Mouse (Mus musculus): ENCODE results near the gene Lsm4. TPM values are rescaled to one million over a fixed set of nuclear protein-coding genes. Genes with fewer than 3 reads are reported as not detected.

Lsm4 gene
- polyA plus RNA-seq, 1 experiment from 2014 or later = 143 TPM

DNA sequence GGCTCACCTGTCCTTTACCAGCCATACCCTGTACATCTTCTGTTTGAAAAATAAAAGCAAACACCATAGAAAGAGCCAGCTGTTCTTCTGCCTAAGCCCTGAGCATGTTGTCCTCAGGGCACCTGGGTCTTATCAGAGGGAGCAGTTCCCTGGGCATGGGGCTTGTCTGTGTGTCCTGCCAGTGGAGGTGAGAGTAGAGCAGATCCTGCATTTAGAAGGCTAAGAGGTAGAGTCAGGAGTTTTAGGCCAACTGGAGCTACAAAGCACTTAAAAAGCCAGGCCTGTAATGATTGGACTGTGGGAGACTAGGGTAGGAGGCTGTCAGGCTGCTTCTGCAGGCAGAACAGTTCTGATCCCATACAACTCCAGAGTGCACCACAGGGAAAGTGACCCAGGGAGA lies 5.6 kb downstream of the Lsm4 start:
- no peak overlapping the region for H3K27ac ChIP-seq (ENCODE audit: low read length)
- H3K9me3 ChIP-seq (replicated peaks; ENCODE audit: control insufficient read depth, low read length, poor library complexity, severe bottlenecking) = no peaks in the 10 kb centered on the region
- no peak for ATAC-seq
- H3K9ac ChIP-seq (ENCODE audit: low read depth, low read length) = no peak overlapping the region
- H3K4me3 ChIP-seq (ENCODE audit: low read depth, low read length) = no peak overlapping the region
- H3K4me2 ChIP-seq (ENCODE audit: low read length) = no peak overlapping the region
- no peaks in the 10 kb centered on the region for H3K27me3 ChIP-seq (ENCODE audit: control insufficient read depth, insufficient read depth, low read depth, low read length)
- peaks cover 6% of the 10 kb centered on the region; the same call in 1 of the 2 replicates for H3K36me3 ChIP-seq (ENCODE audit: control insufficient read depth, insufficient read depth, low read length)
- H3K4me1 ChIP-seq (ENCODE audit: control insufficient read depth, insufficient read depth, low read length) = peaks cover 9% of the 10 kb centered on the region

GRCm38 (mm10) chr8:70679404-70679803 lies 6.4 kb downstream of the Lsm4 start:
- peaks cover 6% of the 10 kb centered on the region; the same call in 1 of the 2 replicates for H3K4me1 ChIP-seq (ENCODE audit: control insufficient read depth, insufficient read depth, low read length)
- WGBS = 95% methylated on average over 4 of the region's 4 CpGs

DNA sequence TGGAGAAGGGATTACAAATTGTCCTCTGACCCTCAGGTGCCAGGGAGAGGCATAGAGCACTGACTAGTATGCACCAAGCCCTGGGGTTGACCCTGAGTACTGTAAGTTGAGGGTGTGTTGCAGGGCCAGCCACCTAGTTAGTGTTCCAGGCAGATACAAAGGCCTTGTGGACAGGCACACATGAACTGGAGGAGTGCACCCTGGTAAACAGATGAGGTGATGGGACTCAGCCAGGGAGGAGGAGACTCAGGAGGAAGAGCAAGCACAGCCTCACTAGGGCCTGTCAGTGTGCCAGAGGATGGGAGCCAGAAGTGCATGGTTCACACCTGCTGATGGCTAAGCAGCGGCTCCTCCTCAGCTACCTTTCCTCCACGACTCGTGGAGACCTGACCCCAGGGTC lies 7.0 kb downstream of the Lsm4 start:
- Histone ChIP-seq H3K9ac (ENCODE audit: low read depth, low read length) (no peak overlapping the region), H3K4me1 (ENCODE audit: control insufficient read depth, insufficient read depth, low read length) (peaks cover 4% of the 10 kb centered on the region; the same call in 1 of the 2 replicates), H3K36me3 (ENCODE audit: control insufficient read depth, insufficient read depth, low read length) (peaks cover 6% of the 10 kb centered on the region; the same call in 1 of the 2 replicates), H3K27me3 (ENCODE audit: control insufficient read depth, insufficient read depth, low read depth, low read length) (no peaks in the 10 kb centered on the region), H3K27ac (ENCODE audit: low read length) (no peak overlapping the region), H3K4me2 (ENCODE audit: low read length) (no peak overlapping the region), H3K4me3 (ENCODE audit: low read depth, low read length) (no peak overlapping the region), H3K9me3 (replicated peaks; ENCODE audit: control insufficient read depth, low read length, poor library complexity, severe bottlenecking) (no peaks in the 10 kb centered on the region)
- WGBS = 94% methylated on average over 3 of the region's 3 CpGs
- no peak for ATAC-seq

More at GRCm38 (mm10) chr8:70679404-70679803, 6.4 kb downstream of the Lsm4 start:
- no peak overlapping the region for H3K27ac ChIP-seq (ENCODE audit: low read length)
- H3K36me3 ChIP-seq (ENCODE audit: control insufficient read depth, insufficient read depth, low read length) = peaks cover 6% of the 10 kb centered on the region; the same call in 1 of the 2 replicates
- no peak overlapping the region for H3K4me2 ChIP-seq (ENCODE audit: low read length)
- H3K9me3 ChIP-seq (replicated peaks; ENCODE audit: control insufficient read depth, low read length, poor library complexity, severe bottlenecking) = no peaks in the 10 kb centered on the region
- H3K4me3 ChIP-seq (ENCODE audit: low read depth, low read length) = no peak overlapping the region
- no peak overlapping the region for H3K9ac ChIP-seq (ENCODE audit: low read depth, low read length)
- ATAC-seq = no peak
- H3K27me3 ChIP-seq (ENCODE audit: control insufficient read depth, insufficient read depth, low read depth, low read length) = no peaks in the 10 kb centered on the region

GRCm38 (mm10) chr8:70681410-70681809 lies 8.4 kb downstream of the Lsm4 start:
- H3K27ac ChIP-seq (ENCODE audit: low read length) = no peak overlapping the region
- ATAC-seq = no peak
- H3K9ac ChIP-seq (ENCODE audit: low read depth, low read length) = no peak overlapping the region
- no peaks in the 10 kb centered on the region for H3K27me3 ChIP-seq (ENCODE audit: control insufficient read depth, insufficient read depth, low read depth, low read length)
- H3K36me3 ChIP-seq (ENCODE audit: control insufficient read depth, insufficient read depth, low read length) = peaks cover 6% of the 10 kb centered on the region; the same call in 1 of the 2 replicates
- peaks cover 4% of the 10 kb centered on the region; the same call in 1 of the 2 replicates for H3K4me1 ChIP-seq (ENCODE audit: control insufficient read depth, insufficient read depth, low read length)
- no peaks in the 10 kb centered on the region for H3K9me3 ChIP-seq (replicated peaks; ENCODE audit: control insufficient read depth, low read length, poor library complexity, severe bottlenecking)
- no peak overlapping the region for H3K4me3 ChIP-seq (ENCODE audit: low read depth, low read length)
- 80% methylated on average over 3 of the region's 3 CpGs for WGBS
- no peak overlapping the region for H3K4me2 ChIP-seq (ENCODE audit: low read length)

DNA sequence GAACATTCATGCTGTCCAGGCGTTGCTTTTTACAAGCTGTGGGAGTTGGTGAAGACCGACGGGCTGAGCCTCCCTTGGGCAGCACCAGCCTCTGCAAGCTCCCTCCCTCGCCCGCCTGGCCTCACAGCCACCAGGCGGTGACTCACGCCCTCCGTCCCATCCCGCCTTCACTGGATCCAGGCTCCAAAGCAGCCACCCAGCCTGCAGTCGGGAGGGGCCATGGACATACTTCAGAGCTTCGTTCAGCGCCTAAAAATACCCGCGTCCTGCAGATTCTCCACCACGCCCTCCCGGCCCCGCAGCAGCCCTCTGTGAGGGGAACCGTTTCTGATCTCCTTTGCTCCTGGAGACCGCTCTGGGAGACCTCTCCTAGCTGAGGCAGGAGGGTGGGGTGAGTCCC lies 9.1 kb downstream of the Lsm4 start:
- Histone ChIP-seq H3K36me3 (ENCODE audit: control insufficient read depth, insufficient read depth, low read length) (peaks cover 6% of the 10 kb centered on the region; the same call in 1 of the 2 replicates), H3K9me3 (replicated peaks; ENCODE audit: control insufficient read depth, low read length, poor library complexity, severe bottlenecking) (no peaks in the 10 kb centered on the region), H3K4me1 (ENCODE audit: control insufficient read depth, insufficient read depth, low read length) (peaks cover 4% of the 10 kb centered on the region; the same call in 1 of the 2 replicates), H3K27me3 (ENCODE audit: control insufficient read depth, insufficient read depth, low read depth, low read length) (no peaks in the 10 kb centered on the region), H3K9ac (ENCODE audit: low read depth, low read length) (no peak overlapping the region), H3K27ac (ENCODE audit: low read length) (no peak overlapping the region), H3K4me2 (ENCODE audit: low read length) (no peak overlapping the region), H3K4me3 (ENCODE audit: low read depth, low read length) (no peak overlapping the region)
- ATAC-seq = no peak
- 6% methylated on average over 19 of the region's 19 CpGs for WGBS

DNA sequence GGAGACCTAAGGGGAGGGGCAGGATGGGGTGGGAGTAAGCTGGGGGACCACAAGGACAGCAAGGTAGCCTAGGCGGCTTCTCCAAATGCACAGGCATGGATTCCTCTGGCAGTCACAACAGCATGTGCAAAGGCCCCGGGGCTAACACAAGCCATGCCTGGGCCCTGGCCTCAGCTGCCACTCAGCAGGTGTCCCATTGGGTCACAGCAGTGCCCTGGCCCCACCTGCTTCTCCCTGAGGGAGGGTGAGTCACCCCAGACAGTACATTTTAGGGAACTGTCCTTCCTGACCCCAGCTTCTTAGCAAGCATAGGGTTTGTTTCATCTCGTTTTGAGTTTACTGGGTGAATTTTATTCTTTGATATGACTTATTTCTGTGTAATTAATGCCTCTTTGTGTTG lies 9.6 kb downstream of the Lsm4 start:
- ATAC-seq = no peak
- H3K4me3 ChIP-seq (ENCODE audit: low read depth, low read length) = no peak overlapping the region
- H3K9me3 ChIP-seq (replicated peaks; ENCODE audit: control insufficient read depth, low read length, poor library complexity, severe bottlenecking) = no peaks in the 10 kb centered on the region
- H3K27me3 ChIP-seq (ENCODE audit: control insufficient read depth, insufficient read depth, low read depth, low read length) = no peaks in the 10 kb centered on the region
- H3K9ac ChIP-seq (ENCODE audit: low read depth, low read length) = no peak overlapping the region
- peaks cover 4% of the 10 kb centered on the region; the same call in 1 of the 2 replicates for H3K4me1 ChIP-seq (ENCODE audit: control insufficient read depth, insufficient read depth, low read length)
- no peak overlapping the region for H3K27ac ChIP-seq (ENCODE audit: low read length)
- 79% methylated on average over 3 of the region's 3 CpGs for WGBS
- H3K36me3 ChIP-seq (ENCODE audit: control insufficient read depth, insufficient read depth, low read length) = peaks cover 6% of the 10 kb centered on the region; the same call in 1 of the 2 replicates
- H3K4me2 ChIP-seq (ENCODE audit: low read length) = no peak overlapping the region

GRCm38 (mm10) chr8:70684291-70684690 lies 11.2 kb downstream of the Lsm4 start:
- Histone ChIP-seq H3K9ac (ENCODE audit: low read depth, low read length) (peak overlapping the region; percentile 32; the same call in 1 of the 2 replicates), H3K9me3 (replicated peaks; ENCODE audit: control insufficient read depth, low read length, poor library complexity, severe bottlenecking) (no peaks in the 10 kb centered on the region), H3K4me3 (ENCODE audit: low read depth, low read length) (no peak overlapping the region), H3K4me2 (ENCODE audit: low read length) (peak overlapping the region; percentile 6; the same call in 1 of the 2 replicates), H3K27me3 (ENCODE audit: control insufficient read depth, insufficient read depth, low read depth, low read length) (no peaks in the 10 kb centered on the region), H3K4me1 (ENCODE audit: control insufficient read depth, insufficient read depth, low read length) (peaks cover 4% of the 10 kb centered on the region; the same call in 1 of the 2 replicates), H3K36me3 (ENCODE audit: control insufficient read depth, insufficient read depth, low read length) (no peaks in the 10 kb centered on the region), H3K27ac (ENCODE audit: low read length) (peak overlapping the region; percentile 38; the same call in 1 of the 2 replicates)
- ATAC-seq = peak; percentile 74
- 26% methylated on average over 7 of the region's 7 CpGs for WGBS

DNA sequence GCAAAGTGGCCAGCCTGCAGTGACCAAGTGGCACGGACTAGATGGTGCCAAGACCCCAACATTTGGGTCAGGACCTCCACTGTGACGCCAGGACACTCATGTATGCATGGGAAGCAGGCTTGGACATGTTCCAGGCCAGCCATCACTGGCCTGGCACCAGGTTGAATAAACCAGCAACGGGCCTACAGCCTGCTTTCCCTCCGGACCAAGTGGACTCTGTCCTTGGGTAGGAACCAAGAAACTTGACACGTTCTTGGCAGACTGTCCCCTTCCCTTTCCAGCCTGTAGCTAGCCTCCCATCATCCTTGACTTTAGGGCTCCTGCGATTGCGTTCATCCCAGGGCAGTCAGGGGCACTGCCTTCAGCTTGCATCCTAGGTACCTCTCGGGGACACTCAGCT lies 14.5 kb downstream of the Lsm4 start:
- Histone ChIP-seq H3K4me1 (ENCODE audit: control insufficient read depth, insufficient read depth, low read length) (peaks cover 14% of the 10 kb centered on the region), H3K27me3 (ENCODE audit: control insufficient read depth, insufficient read depth, low read depth, low read length) (no peaks in the 10 kb centered on the region), H3K4me3 (ENCODE audit: low read depth, low read length) (no peak overlapping the region), H3K27ac (ENCODE audit: low read length) (no peak overlapping the region), H3K4me2 (ENCODE audit: low read length) (no peak overlapping the region), H3K9ac (ENCODE audit: low read depth, low read length) (no peak overlapping the region), H3K9me3 (replicated peaks; ENCODE audit: control insufficient read depth, low read length, poor library complexity, severe bottlenecking) (no peaks in the 10 kb centered on the region), H3K36me3 (ENCODE audit: control insufficient read depth, insufficient read depth, low read length) (no peaks in the 10 kb centered on the region)
- ATAC-seq = no peak
- WGBS = 85% methylated on average over 8 of the region's 8 CpGs

DNA sequence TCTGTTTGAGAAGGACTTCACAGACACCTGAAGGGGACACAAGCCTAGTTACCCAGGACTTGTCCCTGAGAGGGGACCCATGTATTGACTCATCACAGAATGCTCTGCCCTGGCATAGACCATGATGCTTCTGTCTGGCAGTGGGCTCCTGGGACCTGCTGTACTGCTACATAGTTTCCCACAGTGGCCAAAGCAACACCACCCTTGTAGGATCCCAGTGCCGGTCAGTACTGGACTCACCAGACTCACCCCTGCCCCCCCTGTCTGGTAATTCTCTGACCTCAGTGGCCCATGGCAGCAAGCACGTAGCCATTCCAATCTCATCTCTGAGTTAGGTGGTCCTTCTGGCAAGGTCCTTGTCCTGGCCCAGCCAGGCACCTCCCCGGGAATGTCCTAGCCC lies 15.1 kb downstream of the Lsm4 start:
- H3K4me2 ChIP-seq (ENCODE audit: low read length) = no peak overlapping the region
- H3K36me3 ChIP-seq (ENCODE audit: control insufficient read depth, insufficient read depth, low read length) = no peaks in the 10 kb centered on the region
- H3K27ac ChIP-seq (ENCODE audit: low read length) = no peak overlapping the region
- H3K9me3 ChIP-seq (replicated peaks; ENCODE audit: control insufficient read depth, low read length, poor library complexity, severe bottlenecking) = no peaks in the 10 kb centered on the region
- ATAC-seq = no peak
- H3K4me3 ChIP-seq (ENCODE audit: low read depth, low read length) = no peak overlapping the region
- no peak overlapping the region for H3K9ac ChIP-seq (ENCODE audit: low read depth, low read length)
- no peaks in the 10 kb centered on the region for H3K27me3 ChIP-seq (ENCODE audit: control insufficient read depth, insufficient read depth, low read depth, low read length)
- peaks cover 14% of the 10 kb centered on the region for H3K4me1 ChIP-seq (ENCODE audit: control insufficient read depth, insufficient read depth, low read length)
- 97% methylated on average over 3 of the region's 3 CpGs for WGBS

All from midbrain, embryonic 16.5 days (tissue).